Mouse (Mus musculus) lung, adult 18-20 months (tissue): ENCODE results near the gene Car4.

ENCODE experiments used
- DNase-seq, 2 experiments: peaks; one replicate each; pipeline ENCODE4 v3.0.0; 2022; ENCODE audit warnings: mixed read lengths in 2 of 2

The Car4 gene

GRCm38 (mm10) chr11:84957591-84958270, at the start of gene Car4:
Gene Car4, plus strand, starts transcription at chr11:84957786.
- peak; percentile 45 to 47 for DNase-seq

- no peak for DNase-seq
These were observed 49.1 kb upstream of the Car4 start for GRCm38 (mm10) chr11:84908480-84908879.

DNA sequence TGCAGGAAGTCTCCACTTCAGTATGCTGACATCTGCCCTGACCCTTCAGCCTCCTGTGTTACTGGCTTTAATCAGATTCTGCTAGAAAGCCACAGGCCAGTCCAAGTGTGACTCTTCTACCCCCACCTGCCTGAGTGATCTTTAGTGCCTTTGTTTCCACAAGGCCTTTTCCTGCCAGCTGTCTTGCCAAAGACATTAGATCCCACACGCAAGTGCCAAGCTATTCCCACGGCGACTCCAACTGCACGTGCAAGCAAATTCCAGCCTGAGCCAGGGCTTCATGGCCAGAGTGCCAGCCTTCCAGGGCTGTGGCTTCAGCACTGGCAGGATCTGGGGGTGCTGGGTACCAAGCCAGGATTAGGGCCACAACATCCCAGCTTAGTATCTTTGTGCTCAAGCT, 47.2 kb upstream of the Car4 start:
- no peak for DNase-seq

DNA sequence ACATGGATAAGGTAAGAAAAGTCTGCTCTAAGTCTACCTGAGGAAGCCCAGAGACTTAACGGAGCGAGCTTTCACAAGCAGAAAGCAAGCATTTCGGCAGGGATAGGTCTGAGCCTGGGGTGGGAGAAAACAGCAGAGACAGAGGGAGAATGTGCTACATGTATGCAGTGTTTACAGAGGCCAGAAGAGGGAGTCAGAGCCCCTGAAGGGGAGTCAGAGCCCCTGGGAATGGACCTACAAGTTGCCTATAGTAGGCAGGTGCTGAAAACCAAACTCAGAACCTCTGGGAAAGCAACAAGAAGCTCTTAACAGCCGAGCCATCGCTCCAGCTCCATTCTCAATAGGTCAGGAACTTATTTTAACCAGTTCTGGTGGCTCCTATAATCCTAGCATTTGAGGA, 42.9 kb upstream of the Car4 start:
- DNase-seq: no peak

DNA sequence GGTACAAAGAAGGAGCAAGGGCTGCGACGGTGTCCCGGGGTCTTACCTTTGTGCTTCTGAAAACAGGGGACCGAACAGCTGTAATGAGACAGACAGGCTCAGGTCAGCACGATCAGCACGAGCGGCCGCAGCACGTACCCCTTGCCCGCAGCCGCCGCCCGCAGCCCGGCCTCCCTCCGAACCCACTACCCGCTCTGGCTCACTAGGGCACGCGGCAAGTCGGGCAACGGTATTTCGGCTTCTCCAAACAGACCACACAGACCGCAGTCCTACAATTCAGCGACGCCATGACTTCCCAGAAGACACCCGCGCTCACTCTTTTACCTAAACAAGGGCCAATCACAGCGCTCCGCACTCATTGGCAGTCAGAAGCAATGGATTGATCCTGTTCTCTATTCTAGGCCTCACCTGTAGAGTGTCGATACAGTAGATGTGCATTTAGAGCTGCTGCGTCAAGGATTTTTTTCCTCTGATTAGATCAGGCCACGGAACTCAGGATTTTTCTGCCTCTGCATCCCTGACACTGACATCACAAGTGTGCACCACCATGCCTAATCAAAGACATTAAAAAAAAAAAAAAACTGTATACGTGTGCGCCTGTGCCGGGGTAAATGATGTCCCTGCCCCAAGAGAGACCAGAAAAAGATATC, 41.4 kb upstream of the Car4 start, which contains the start of gene Znhit3:
TSS of gene Znhit3 (minus strand) at position 314 of the 650 bp plus-strand sequence.
- peak; percentile 81 to 87 for DNase-seq

DNA sequence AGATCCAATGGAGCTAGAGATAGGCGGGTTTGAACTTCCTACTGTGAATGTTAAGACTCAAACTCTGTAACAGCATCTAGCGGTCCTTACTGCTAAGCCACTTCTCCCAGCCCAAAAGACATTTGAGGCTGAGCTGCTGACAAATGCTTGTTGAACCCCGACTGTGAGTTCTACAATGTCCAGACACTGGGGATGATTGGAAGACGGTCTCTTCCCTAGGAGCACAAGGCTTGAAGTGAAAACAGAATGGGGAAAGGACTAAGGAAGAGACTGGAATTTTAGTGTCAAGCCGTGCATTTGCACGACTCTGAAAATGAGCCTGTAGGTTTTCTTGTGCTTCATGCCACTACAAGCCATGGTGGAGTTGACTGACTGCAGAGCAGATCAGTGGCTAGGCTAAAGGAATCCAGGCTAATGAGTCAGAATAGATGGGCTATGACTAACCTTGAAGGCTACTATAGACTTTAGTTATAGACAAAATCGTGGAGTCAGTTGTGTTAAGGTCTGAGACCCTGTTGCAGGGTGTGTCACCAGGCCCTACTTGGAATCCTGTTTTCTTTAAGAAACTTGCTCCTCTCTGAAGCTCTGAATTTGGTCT, 40.8 kb upstream of the Car4 start:
- no peak for DNase-seq

DNA sequence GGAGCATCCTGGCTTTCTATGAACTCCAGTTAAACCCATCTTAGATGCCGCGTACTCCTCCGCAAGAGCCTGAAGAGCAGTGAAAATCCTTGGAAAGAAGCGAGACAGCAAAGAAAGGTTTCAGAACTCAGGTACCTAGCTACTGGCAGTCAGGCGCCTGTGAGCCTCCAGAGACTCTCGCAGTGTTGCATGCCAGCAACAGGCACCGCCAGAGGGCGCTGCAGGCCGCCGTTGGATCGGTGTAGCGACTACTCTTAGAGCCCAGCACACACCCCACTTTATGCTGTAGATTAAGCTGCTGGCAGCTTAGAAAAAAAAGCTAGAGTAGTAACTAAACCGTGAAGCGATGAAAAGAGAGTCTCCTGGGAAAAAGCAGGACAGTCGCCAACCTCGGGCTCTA, 39.2 kb upstream of the Car4 start:
- peak; percentile 80 to 86 for DNase-seq

- peak in 1 of 2 experiments; percentile 10 for DNase-seq
These were observed 38.3 kb upstream of the Car4 start for GRCm38 (mm10) chr11:84919276-84919675.

DNA sequence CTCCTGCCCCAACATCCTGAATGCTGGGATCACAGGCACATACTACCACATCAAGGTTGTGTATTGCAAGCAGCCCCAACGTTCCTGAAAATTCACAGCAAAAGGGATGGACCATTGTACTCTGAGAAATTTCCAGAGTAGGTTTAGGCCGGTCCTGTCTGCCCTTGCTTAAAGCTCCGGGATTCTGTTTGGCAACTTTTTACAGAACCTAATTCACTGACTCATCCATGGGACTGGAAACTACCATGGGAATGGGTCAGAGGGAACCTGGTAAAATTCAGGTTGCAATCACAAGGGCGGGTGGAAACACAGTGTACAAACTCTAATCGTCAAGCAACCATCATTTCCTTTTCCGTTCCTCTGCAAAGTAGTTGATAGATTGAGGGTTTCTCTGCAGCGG, 37.6 kb upstream of the Car4 start:
- no peak for DNase-seq

DNA sequence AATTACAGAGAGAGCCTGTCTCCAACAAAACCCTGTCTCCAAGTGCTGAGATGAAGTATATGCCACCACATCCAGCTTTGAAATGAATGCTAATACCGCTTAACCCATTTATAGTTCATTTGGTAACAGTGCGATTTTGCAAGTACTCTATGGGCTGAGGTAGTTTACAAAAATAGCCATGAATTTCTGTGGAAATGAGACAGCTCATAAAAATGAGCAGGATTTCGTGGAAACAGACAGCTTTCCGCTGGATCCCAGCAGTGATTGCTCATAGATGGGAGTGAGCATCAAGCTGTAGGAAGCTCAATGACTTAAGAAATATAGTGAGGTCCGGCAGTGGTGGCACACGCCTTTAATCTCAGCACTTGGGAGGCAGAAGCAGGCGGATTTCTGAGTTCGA, 36.6 kb upstream of the Car4 start:
- DNase-seq: no peak

- no peak for DNase-seq
These were observed 25.3 kb upstream of the Car4 start for GRCm38 (mm10) chr11:84932261-84932660.

DNA sequence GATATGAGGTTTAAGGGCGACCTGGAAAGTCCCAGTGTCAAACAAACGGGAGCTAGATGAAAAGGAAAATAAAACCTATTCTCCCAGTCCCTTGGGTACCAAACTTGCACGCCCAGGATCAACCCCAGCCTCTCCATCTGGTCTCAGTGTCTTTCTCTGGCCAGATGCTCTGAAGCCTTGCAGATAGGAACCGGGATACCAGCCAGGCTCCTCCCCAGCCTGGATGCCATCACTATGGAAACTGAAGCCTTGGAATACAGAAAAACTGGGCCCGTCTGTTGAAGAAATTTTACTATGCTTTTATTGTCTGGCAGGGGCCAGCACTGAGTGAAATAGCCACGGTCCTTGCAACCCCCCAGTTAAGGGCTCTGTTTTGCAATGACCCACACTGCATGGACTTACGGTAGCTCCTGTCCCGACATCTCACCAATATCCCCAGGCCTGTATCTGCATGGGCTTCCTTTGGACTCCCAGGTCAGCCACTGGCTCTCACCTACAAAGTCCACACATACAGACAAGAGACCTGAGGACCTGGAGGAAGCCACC, 18.0 kb upstream of the Car4 start:
- DNase-seq: no peak

- DNase-seq: no peak
These were observed 17.4 kb upstream of the Car4 start for GRCm38 (mm10) chr11:84940140-84940539.

- DNase-seq: peak; percentile 31 to 54
These were observed 13.6 kb upstream of the Car4 start for GRCm38 (mm10) chr11:84943948-84944347.

- DNase-seq: no peak
These were observed 12.7 kb upstream of the Car4 start for GRCm38 (mm10) chr11:84944639-84945435.

- no peak for DNase-seq
These were observed 11.7 kb upstream of the Car4 start for GRCm38 (mm10) chr11:84945841-84946240.

DNA sequence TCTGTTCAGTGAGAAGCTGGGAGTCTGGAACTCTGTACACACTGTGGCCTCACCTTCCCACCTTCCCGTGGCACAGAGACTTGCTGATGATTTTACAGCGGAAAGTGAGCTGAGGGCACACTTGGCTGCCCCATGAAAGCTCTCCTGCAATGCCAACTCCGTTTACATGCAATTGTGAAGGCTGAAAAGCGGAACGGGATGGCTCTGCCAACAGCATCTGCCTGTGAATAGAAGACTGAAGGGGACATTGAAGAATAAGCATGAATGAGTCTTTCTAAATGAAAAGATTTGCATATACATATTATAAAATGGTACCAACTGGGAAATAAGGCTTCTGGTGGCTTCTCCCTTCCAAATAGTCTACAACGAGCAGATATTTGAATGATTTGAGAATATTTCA, 10.4 kb upstream of the Car4 start:
- DNase-seq: no peak

DNA sequence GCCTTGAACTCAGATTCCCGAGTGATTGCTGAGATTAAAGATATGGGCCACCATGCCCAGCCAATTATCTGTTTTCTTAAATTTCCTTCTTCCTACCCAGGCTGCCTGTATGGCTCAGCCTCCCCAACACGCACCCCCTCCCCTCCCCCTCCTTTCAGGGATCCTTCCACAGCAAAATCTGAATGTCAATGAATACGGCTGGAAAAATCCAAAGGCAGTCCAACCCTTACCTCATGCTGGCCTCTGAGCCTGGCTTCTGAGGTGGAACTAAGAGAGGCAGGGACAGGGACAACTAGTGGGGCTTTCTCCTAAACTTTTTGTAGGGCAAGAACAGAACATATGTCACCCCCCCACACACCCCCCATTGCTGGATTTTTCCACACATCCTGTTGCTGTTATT, 9.5 kb upstream of the Car4 start:
- no peak for DNase-seq

- no peak for DNase-seq
These were observed 9.1 kb upstream of the Car4 start for GRCm38 (mm10) chr11:84948526-84948925.

- peak; percentile 76 to 89 for DNase-seq
These were observed 5.0 kb upstream of the Car4 start for GRCm38 (mm10) chr11:84952611-84953010.

DNA sequence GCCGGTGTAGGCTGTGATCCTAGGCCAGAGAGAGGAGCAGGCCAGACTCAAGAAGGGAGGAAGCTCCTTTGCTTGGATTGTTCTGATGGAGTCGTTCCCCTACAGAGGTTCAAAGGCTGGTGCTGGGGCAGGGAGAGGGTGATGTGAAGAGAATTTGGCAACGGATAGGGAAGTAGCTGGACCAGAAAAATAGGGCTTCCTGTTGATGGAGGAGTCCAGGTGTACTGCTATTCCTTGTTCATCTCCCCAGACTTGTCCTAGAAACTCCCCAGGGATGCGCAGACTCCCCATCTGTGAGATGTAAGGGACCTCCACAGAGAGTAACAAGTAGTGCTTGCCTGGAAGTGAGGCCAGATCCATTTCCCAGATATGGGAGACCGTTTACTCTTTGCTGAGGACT, 1.2 kb upstream of the Car4 start:
- DNase-seq: no peak

GRCm38 (mm10) chr11:84957171-84957570, 415 bp upstream of the Car4 start:
- DNase-seq: no peak

- no peak for DNase-seq
These were observed 665 bp downstream of the Car4 start for GRCm38 (mm10) chr11:84958271-84958630.
